Mouse (Mus musculus) spleen, adult 2 months (tissue): ENCODE data around the gene Angptl2. TPM values are rescaled to one million over a fixed set of nuclear protein-coding genes. Genes with fewer than 3 reads are reported as not detected.

Experiments
- DNase-seq, 2 experiments: peaks; one replicate each; pipeline versions ENCODE4 v3.0.0 to v3.0.0-alpha.2; 2012 to 2021; ENCODE audit warnings: low spot score in 2 of 2, low read depth in 1 of 2
- H3K27ac ChIP-seq: fragments of 200-500 bp; 2 replicates; pipeline ENCODE4 v1.5.1; 2012; ENCODE audit warnings: low read length, inconsistent platforms; ENCODE audit not compliant: insufficient read depth
- H3K27me3 ChIP-seq: fragments of 200-500 bp; 2 replicates; pipeline ENCODE4 v1.6.1; 2012; ENCODE audit warnings: mild to moderate bottlenecking, moderate library complexity, low read length, inconsistent platforms; ENCODE audit not compliant: control insufficient read depth, insufficient read depth
- H3K36me3 ChIP-seq: fragments of 200-500 bp; 2 replicates; pipeline ENCODE4 v1.6.1; 2012; ENCODE audit warnings: mild to moderate bottlenecking, low read length, inconsistent platforms; ENCODE audit not compliant: control insufficient read depth, insufficient read depth
- H3K4me1 ChIP-seq: fragments of 200-500 bp; 2 replicates; pipeline ENCODE4 v1.6.1; 2011; ENCODE audit warnings: inconsistent platforms; ENCODE audit not compliant: control insufficient read depth, insufficient read depth, insufficient read length
- H3K4me3 ChIP-seq: fragments of 200-500 bp; 2 replicates; pipeline ENCODE4 v1.5.1; 2011; ENCODE audit warnings: mild to moderate bottlenecking, inconsistent platforms; ENCODE audit not compliant: insufficient read depth, insufficient read length; ENCODE audit errors: extremely low read depth
- CTCF ChIP-seq: fragments of 200-500 bp; IDR thresholded peaks from 2 replicates; pipeline ENCODE4 v1.5.1; 2011; ENCODE audit warnings: mild to moderate bottlenecking, inconsistent platforms; ENCODE audit not compliant: insufficient read depth, insufficient read length, insufficient replicate concordance; ENCODE audit errors: extremely low read depth
- POLR2A ChIP-seq: fragments of 200-500 bp; IDR thresholded peaks from 2 replicates; pipeline ENCODE4 v1.6.1; 2011; ENCODE audit warnings: low read depth, low read length, inconsistent platforms
- WGBS: fragments of 180-500 bp; shearing (Covaris S2); methylation state at CpG from one replicate; pipeline ENCODE4 v1.1.7; 2018; 5-methylcytosine and 5-hydroxymethylcytosine counted together
- polyA plus RNA-seq: library from polyadenylated mRNA; depleted of rRNA; stranded (reverse); fragments of >200 nt; gene quantifications from 2 replicates; pipeline ENCODE4 v1.2.3, GENCODE M21; 2012; rRNA removed

Gene Angptl2
- 36.2 and 39.6 TPM in 2 replicates for polyA plus RNA-seq

GRCm38 (mm10) chr2:33215700-33216509 is at the start of gene Angptl2:
Gene Angptl2 (plus strand): TSS chr2:33216069.
- 21% methylated on average over 22 of the region's 22 CpGs for WGBS
- peak in 1 of 2 experiments; percentile 31 for DNase-seq
- Histone ChIP-seq H3K4me3 (peak within 1 kb of the TSS; percentile 47; the same call in 1 of the 2 replicates), H3K27ac (peak within 1 kb of the TSS; percentile 45; the same call in 1 of the 2 replicates), H3K4me1 (no peaks in the 10 kb centered on the region), H3K27me3 (no peaks in the 10 kb centered on the region), H3K36me3 (no peaks in the 10 kb centered on the region)
- no peak for TF ChIP-seq POLR2A
- no peak for TF ChIP-seq CTCF

GRCm38 (mm10) chr2:33167060-33167459 is 48.8 kb upstream of the Angptl2 start:
- H3K4me1 ChIP-seq, result no peaks in the 10 kb centered on the region
- TF ChIP-seq POLR2A (no peak), CTCF (no peak)
- H3K27me3 ChIP-seq, result no peaks in the 10 kb centered on the region
- H3K36me3 ChIP-seq, result 0 out of 2 replicates have a peak, but pooled peaks cover 2% of the 10 kb centered on the region
- 70% methylated on average over 3 of the region's 3 CpGs for WGBS
- no peak for DNase-seq
- H3K27ac ChIP-seq, result no peak overlapping the region
- H3K4me3 ChIP-seq, result no peak overlapping the region

GRCm38 (mm10) chr2:33169445-33169844 is 46.4 kb upstream of the Angptl2 start:
- 74% methylated on average over 6 of the region's 6 CpGs for WGBS
- Histone ChIP-seq H3K4me3 (no peak overlapping the region), H3K4me1 (no peaks in the 10 kb centered on the region), H3K27ac (no peak overlapping the region), H3K27me3 (no peaks in the 10 kb centered on the region), H3K36me3 (0 out of 2 replicates have a peak, but pooled peaks cover 2% of the 10 kb centered on the region)
- no peak for DNase-seq
- TF ChIP-seq CTCF (no peak), POLR2A (no peak)

- 0 out of 2 replicates have a peak, but pooled peaks cover 2% of the 10 kb centered on the region for H3K36me3 ChIP-seq
- no peaks in the 10 kb centered on the region for H3K4me1 ChIP-seq
- TF ChIP-seq POLR2A, result no peak
- TF ChIP-seq CTCF, result no peak
- no peaks in the 10 kb centered on the region for H3K27me3 ChIP-seq
- no peak for DNase-seq
- 94% methylated on average over 10 of the region's 10 CpGs for WGBS
- no peak overlapping the region for H3K4me3 ChIP-seq
- no peak overlapping the region for H3K27ac ChIP-seq
Observed at GRCm38 (mm10) chr2:33170777-33171565, 44.9 kb upstream of the Angptl2 start.

- no peak for DNase-seq
- TF ChIP-seq POLR2A (no peak), CTCF (no peak)
- Histone ChIP-seq H3K27me3 (no peaks in the 10 kb centered on the region), H3K27ac (no peak overlapping the region), H3K4me3 (no peak overlapping the region), H3K4me1 (peaks cover 7% of the 10 kb centered on the region; the same call in 1 of the 2 replicates), H3K36me3 (0 out of 2 replicates have a peak, but pooled peaks cover 2% of the 10 kb centered on the region)
- 46% methylated on average over 10 of the region's 10 CpGs for WGBS
Observed at GRCm38 (mm10) chr2:33173126-33173525, 42.7 kb upstream of the Angptl2 start.

- no peak for TF ChIP-seq CTCF
- TF ChIP-seq POLR2A, result no peak
- H3K27me3 ChIP-seq, result no peaks in the 10 kb centered on the region
- H3K4me3 ChIP-seq, result no peak overlapping the region
- DNase-seq, result no peak
- 93% methylated on average over 7 of the region's 7 CpGs for WGBS
- H3K4me1 ChIP-seq, result peaks cover 7% of the 10 kb centered on the region; the same call in 1 of the 2 replicates
- 0 out of 2 replicates have a peak, but pooled peaks cover 2% of the 10 kb centered on the region for H3K36me3 ChIP-seq
- H3K27ac ChIP-seq, result no peak overlapping the region
Observed at GRCm38 (mm10) chr2:33173686-33174085, 42.2 kb upstream of the Angptl2 start.
